Mouse (Mus musculus) embryonic facial prominence, embryonic 10.5 days (tissue): ENCODE measurements around the gene Cd99l2. TPM values are rescaled to one million over a fixed set of nuclear protein-coding genes. Genes with fewer than 3 reads are reported as not detected.
A peak's percentile ranks its signal among the peaks of the same experiment; 100 is the strongest.

Experiments used
- DNase-seq: peaks from one replicate; pipeline ENCODE4 v3.0.0-alpha.2; 2017; ENCODE audit warnings: low spot score
- H3K27ac ChIP-seq: fragments of 300-500 bp; sonication (generic); replicated peaks from 2 replicates; pipeline ENCODE4 v1.5.1; 2016; ENCODE audit warnings: mild to moderate bottlenecking
- H3K27me3 ChIP-seq: fragments of 300-500 bp; sonication (generic); replicated peaks from 2 replicates; pipeline ENCODE4 v1.6.1; 2016; ENCODE audit warnings: low read depth, mild to moderate bottlenecking; ENCODE audit not compliant: poor library complexity, severe bottlenecking
- H3K36me3 ChIP-seq: fragments of 300-500 bp; sonication (generic); replicated peaks from 2 replicates; pipeline ENCODE4 v1.6.1; 2016; ENCODE audit warnings: mild to moderate bottlenecking, moderate library complexity
- H3K4me1 ChIP-seq: fragments of 300-500 bp; sonication (generic); 2 replicates; pipeline ENCODE4 v1.6.1; 2016
- H3K4me3 ChIP-seq: fragments of 300-500 bp; sonication (generic); 2 replicates; pipeline ENCODE4 v1.5.1; 2016; ENCODE audit warnings: mild to moderate bottlenecking, moderate library complexity
- H3K9me3 ChIP-seq: fragments of 300-500 bp; sonication (generic); 2 replicates; pipeline ENCODE4 v1.6.1; 2016; ENCODE audit warnings: mild to moderate bottlenecking
- WGBS: fragments of 180-500 bp; shearing (Covaris S2); methylation state at CpG from one replicate; pipeline ENCODE4 v1.1.7; 2016; 5-methylcytosine and 5-hydroxymethylcytosine counted together
- polyA plus RNA-seq: library from polyadenylated mRNA; unstranded; fragments of >200 nt; fragmentation: Nextera tagmentation; extraction: Ambion mirVana; gene quantifications from 2 replicates; pipeline ENCODE4 v1.2.1, GENCODE M21; 2016

The Cd99l2 gene
- polyA plus RNA-seq: 18.9 and 19.3 TPM in 2 replicates

GRCm38 (mm10) chrX:71492634-71493278 lies at the start of gene Cd99l2:
TSS of gene Cd99l2 (minus strand) at chrX:71492849.
- H3K4me1 ChIP-seq: peaks cover 9% of the 10 kb centered on the region
- no peaks in the 10 kb centered on the region for H3K9me3 ChIP-seq
- peak; percentile 89 for DNase-seq
- H3K36me3 ChIP-seq: no peaks in the 10 kb centered on the region
- peaks cover 19% of the 10 kb centered on the region; the same call in 1 of the 2 replicates for H3K27me3 ChIP-seq
- H3K4me3 ChIP-seq: peak within 1 kb of the TSS; percentile 65
- WGBS: 26% methylated on average over 23 of the region's 23 CpGs
- peak within 1 kb of the TSS; percentile 92 for H3K27ac ChIP-seq

GRCm38 (mm10) chrX:71540821-71541510 lies 48.3 kb upstream of the Cd99l2 start:
- Histone ChIP-seq H3K9me3 (no peaks in the 10 kb centered on the region), H3K4me3 (no peak overlapping the region), H3K27me3 (peaks cover 24% of the 10 kb centered on the region), H3K36me3 (no peaks in the 10 kb centered on the region), H3K4me1 (no peaks in the 10 kb centered on the region), H3K27ac (no peak overlapping the region)
- no peak for DNase-seq
- WGBS: 82% methylated on average over 7 of the region's 7 CpGs

GRCm38 (mm10) chrX:71537791-71538190 lies 45.1 kb upstream of the Cd99l2 start:
- DNase-seq: no peak
- Histone ChIP-seq H3K4me1 (no peaks in the 10 kb centered on the region), H3K27me3 (peaks cover 24% of the 10 kb centered on the region), H3K4me3 (no peak overlapping the region), H3K36me3 (no peaks in the 10 kb centered on the region), H3K9me3 (no peaks in the 10 kb centered on the region), H3K27ac (no peak overlapping the region)
- 69% methylated on average over 2 of the region's 2 CpGs for WGBS

- Histone ChIP-seq H3K4me3 (no peak overlapping the region), H3K27ac (no peak overlapping the region), H3K4me1 (no peaks in the 10 kb centered on the region), H3K9me3 (no peaks in the 10 kb centered on the region), H3K36me3 (no peaks in the 10 kb centered on the region), H3K27me3 (0 out of 2 replicates have a peak, but pooled peaks cover 10% of the 10 kb centered on the region)
- WGBS: 79% methylated on average over 5 of the region's 5 CpGs
- DNase-seq: no peak
Measured at GRCm38 (mm10) chrX:71534102-71534501, 41.5 kb upstream of the Cd99l2 start.

- Histone ChIP-seq H3K36me3 (no peaks in the 10 kb centered on the region), H3K4me3 (no peak overlapping the region), H3K27ac (no peak overlapping the region), H3K9me3 (no peaks in the 10 kb centered on the region), H3K27me3 (no peaks in the 10 kb centered on the region; the same call in 1 of the 2 replicates), H3K4me1 (no peaks in the 10 kb centered on the region)
- WGBS: 71% methylated on average over 3 of the region's 3 CpGs
- no peak for DNase-seq
Measured at GRCm38 (mm10) chrX:71532635-71533034, 40.0 kb upstream of the Cd99l2 start.

- H3K27ac ChIP-seq: no peak overlapping the region
Measured at GRCm38 (mm10) chrX:71528646-71529045, 36.0 kb upstream of the Cd99l2 start.

GRCm38 (mm10) chrX:71528150-71528549 lies 35.5 kb upstream of the Cd99l2 start:
- Histone ChIP-seq H3K27me3 (no peaks in the 10 kb centered on the region; the same call in 1 of the 2 replicates), H3K4me1 (no peaks in the 10 kb centered on the region), H3K4me3 (no peak overlapping the region), H3K27ac (no peak overlapping the region), H3K36me3 (no peaks in the 10 kb centered on the region), H3K9me3 (no peaks in the 10 kb centered on the region)
- 72% methylated on average over 3 of the region's 3 CpGs for WGBS
- DNase-seq: no peak

More at GRCm38 (mm10) chrX:71528646-71529045, 36.0 kb upstream of the Cd99l2 start:
- 79% methylated on average over 6 of the region's 6 CpGs for WGBS
- Histone ChIP-seq H3K9me3 (no peaks in the 10 kb centered on the region), H3K27me3 (no peaks in the 10 kb centered on the region; the same call in 1 of the 2 replicates), H3K36me3 (no peaks in the 10 kb centered on the region), H3K4me3 (no peak overlapping the region), H3K4me1 (no peaks in the 10 kb centered on the region)
- no peak for DNase-seq

GRCm38 (mm10) chrX:71527461-71527860 lies 34.8 kb upstream of the Cd99l2 start:
- DNase-seq: no peak
- WGBS: 78% methylated on average over 1 of the region's 1 CpGs

GRCm38 (mm10) chrX:71525593-71526299 lies 33.1 kb upstream of the Cd99l2 start:
- Histone ChIP-seq H3K36me3 (no peaks in the 10 kb centered on the region), H3K27me3 (no peaks in the 10 kb centered on the region; the same call in 1 of the 2 replicates), H3K9me3 (no peaks in the 10 kb centered on the region), H3K4me3 (no peak overlapping the region), H3K4me1 (no peaks in the 10 kb centered on the region), H3K27ac (no peak overlapping the region)
- no peak for DNase-seq
- WGBS: 80% methylated on average over 3 of the region's 3 CpGs

More at GRCm38 (mm10) chrX:71527461-71527860, 34.8 kb upstream of the Cd99l2 start:
- Histone ChIP-seq H3K27ac (no peak overlapping the region), H3K36me3 (no peaks in the 10 kb centered on the region), H3K9me3 (no peaks in the 10 kb centered on the region), H3K4me3 (no peak overlapping the region), H3K4me1 (no peaks in the 10 kb centered on the region), H3K27me3 (no peaks in the 10 kb centered on the region; the same call in 1 of the 2 replicates)

GRCm38 (mm10) chrX:71524310-71524709 lies 31.7 kb upstream of the Cd99l2 start:
- Histone ChIP-seq H3K4me3 (no peak overlapping the region), H3K36me3 (no peaks in the 10 kb centered on the region), H3K9me3 (no peaks in the 10 kb centered on the region), H3K27me3 (no peaks in the 10 kb centered on the region; the same call in 1 of the 2 replicates), H3K4me1 (no peaks in the 10 kb centered on the region), H3K27ac (no peak overlapping the region)
- WGBS: 71% methylated on average over 2 of the region's 2 CpGs
- no peak for DNase-seq

- Histone ChIP-seq H3K27me3 (no peaks in the 10 kb centered on the region), H3K27ac (no peak overlapping the region), H3K4me1 (no peaks in the 10 kb centered on the region), H3K36me3 (no peaks in the 10 kb centered on the region), H3K9me3 (no peaks in the 10 kb centered on the region), H3K4me3 (no peak overlapping the region)
- DNase-seq: no peak
- WGBS: 95% methylated on average over 3 of the region's 3 CpGs
Measured at GRCm38 (mm10) chrX:71522889-71523288, 30.2 kb upstream of the Cd99l2 start.

GRCm38 (mm10) chrX:71519252-71519651 lies 26.6 kb upstream of the Cd99l2 start:
- WGBS: 83% methylated on average over 4 of the region's 4 CpGs
- no peaks in the 10 kb centered on the region for H3K36me3 ChIP-seq
- DNase-seq: no peak

More at GRCm38 (mm10) chrX:71519252-71519651, 26.6 kb upstream of the Cd99l2 start:
- H3K4me3 ChIP-seq: no peak overlapping the region
- no peaks in the 10 kb centered on the region for H3K9me3 ChIP-seq
- no peak overlapping the region for H3K27ac ChIP-seq
- no peaks in the 10 kb centered on the region for H3K4me1 ChIP-seq
- H3K27me3 ChIP-seq: no peaks in the 10 kb centered on the region
